Mouse (Mus musculus) midbrain, embryonic 14.5 days (tissue): ENCODE data around the gene Asic5. TPM values are rescaled to one million over a fixed set of nuclear protein-coding genes. Genes with fewer than 3 reads are reported as not detected.

Source experiments
- ATAC-seq: fragments of 200-750 bp; cut with Nextera tagmentation; 2 replicates; pipeline ENCODE4 v1.8.0; 2017; ENCODE audit warnings: moderate number of reproducible peaks, moderate library complexity; ENCODE audit not compliant: low FRiP score, low TSS enrichment
- DNase-seq: peaks from one replicate; pipeline ENCODE4 v3.0.0-alpha.2; 2015
- H3K27ac ChIP-seq: fragments of 300-500 bp; sonication (generic); replicated peaks from 2 replicates; pipeline ENCODE4 v1.5.1; 2014; ENCODE audit warnings: mild to moderate bottlenecking, low read depth, low read length, moderate library complexity
- H3K27me3 ChIP-seq: fragments of 300-500 bp; sonication (generic); 2 replicates; pipeline ENCODE4 v1.6.1; 2014; ENCODE audit warnings: low read length, control low read depth, mixed read lengths; ENCODE audit not compliant: control insufficient read depth, insufficient read depth
- H3K36me3 ChIP-seq: fragments of 300-500 bp; sonication (generic); 2 replicates; pipeline ENCODE4 v1.6.1; 2014; ENCODE audit warnings: low read length, control low read depth; ENCODE audit not compliant: control insufficient read depth, insufficient read depth
- H3K4me1 ChIP-seq: fragments of 300-500 bp; sonication (generic); 2 replicates; pipeline ENCODE4 v1.6.1; 2014; ENCODE audit warnings: mild to moderate bottlenecking, antibody characterized with exemption, low read length, control low read depth; ENCODE audit not compliant: control insufficient read depth, insufficient read depth
- H3K4me2 ChIP-seq: fragments of 300-500 bp; sonication (generic); 2 replicates; pipeline ENCODE4 v1.6.1; 2014; ENCODE audit warnings: mild to moderate bottlenecking, low read length, moderate library complexity
- H3K4me3 ChIP-seq: fragments of 300-500 bp; sonication (generic); replicated peaks from 2 replicates; pipeline ENCODE4 v1.5.1; 2014; ENCODE audit warnings: low read depth, low read length
- H3K9ac ChIP-seq: fragments of 300-500 bp; sonication (generic); replicated peaks from 2 replicates; pipeline ENCODE4 v1.6.1; 2014; ENCODE audit warnings: mild to moderate bottlenecking, low read length, moderate library complexity
- H3K9me3 ChIP-seq: fragments of 300-500 bp; sonication (generic); 2 replicates; pipeline ENCODE4 v1.6.1; 2016; ENCODE audit warnings: low read length, control low read depth, mixed read lengths; ENCODE audit not compliant: control insufficient read depth
- WGBS: fragments of 180-500 bp; shearing (Covaris S2); extraction: QIAGEN DNeasy Blood & Tissue Kit; methylation state at CpG from one replicate; pipeline ENCODE4 v1.1.7; 2014; 5-methylcytosine and 5-hydroxymethylcytosine counted together
- polyA plus RNA-seq: library from polyadenylated mRNA; unstranded; fragments of >200 nt; fragmentation: Nextera tagmentation; extraction: Ambion mirVana; gene quantifications from 2 replicates; pipeline ENCODE4 v1.2.1, GENCODE M21; 2014

Gene Asic5
- not detected in 2 replicates for polyA plus RNA-seq

DNA sequence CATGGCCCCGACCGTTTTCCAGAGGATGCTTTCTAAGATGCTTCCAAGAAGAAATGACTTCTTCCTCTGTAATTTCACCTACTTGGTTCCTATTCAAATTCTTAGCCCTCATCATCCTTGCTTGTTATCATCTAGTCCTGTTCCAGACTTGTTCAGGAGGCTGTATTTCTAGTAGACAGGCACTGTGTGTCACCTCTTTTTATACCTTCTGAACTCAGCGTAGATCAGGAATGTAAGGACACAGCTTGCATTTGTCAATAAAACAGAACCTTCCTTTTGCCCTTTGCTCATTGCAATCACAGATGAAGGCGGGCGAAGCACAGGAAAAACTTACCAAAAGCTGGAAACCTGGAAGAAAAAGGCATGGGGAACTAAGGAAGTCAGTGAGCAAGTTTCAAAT, at the start of gene Asic5:
Gene Asic5, plus strand, starts transcription at position 301 of the 400 bp plus-strand sequence.
- Histone ChIP-seq H3K4me2 (no peak within 1 kb of the TSS), H3K36me3 (no peaks in the 10 kb centered on the region), H3K9ac (no peak within 1 kb of the TSS), H3K4me3 (no peak within 1 kb of the TSS), H3K27me3 (no peaks in the 10 kb centered on the region), H3K27ac (no peak within 1 kb of the TSS), H3K4me1 (no peaks in the 10 kb centered on the region), H3K9me3 (no peaks in the 10 kb centered on the region)
- ATAC-seq (no peak), DNase-seq (no peak)
- WGBS: 92% methylated on average over 5 of the region's 5 CpGs

- Histone ChIP-seq H3K4me1 (no peaks in the 10 kb centered on the region), H3K9ac (no peak overlapping the region), H3K9me3 (no peaks in the 10 kb centered on the region), H3K27ac (no peak overlapping the region), H3K4me2 (no peak overlapping the region), H3K4me3 (no peak overlapping the region), H3K36me3 (no peaks in the 10 kb centered on the region), H3K27me3 (no peaks in the 10 kb centered on the region)
- DNase-seq: no peak
- WGBS: 83% methylated on average over 4 of the region's 4 CpGs
- ATAC-seq: no peak
Observed at GRCm38 (mm10) chr3:81933348-81933747, 48.7 kb upstream of the Asic5 start.

- Histone ChIP-seq H3K27ac (no peak overlapping the region), H3K36me3 (no peaks in the 10 kb centered on the region), H3K4me3 (no peak overlapping the region), H3K9me3 (no peaks in the 10 kb centered on the region), H3K9ac (no peak overlapping the region), H3K4me1 (no peaks in the 10 kb centered on the region), H3K27me3 (no peaks in the 10 kb centered on the region), H3K4me2 (no peak overlapping the region)
- ATAC-seq (no peak), DNase-seq (no peak)
- 82% methylated on average over 3 of the region's 3 CpGs for WGBS
Observed at GRCm38 (mm10) chr3:81938924-81939323, 43.2 kb upstream of the Asic5 start.

GRCm38 (mm10) chr3:81942341-81942740, 39.7 kb upstream of the Asic5 start:
- 90% methylated on average over 3 of the region's 3 CpGs for WGBS
- no peak overlapping the region for H3K27ac ChIP-seq
- DNase-seq: no peak
- no peaks in the 10 kb centered on the region for H3K4me1 ChIP-seq
- ATAC-seq: no peak
- no peaks in the 10 kb centered on the region for H3K9me3 ChIP-seq
- H3K27me3 ChIP-seq: no peaks in the 10 kb centered on the region
- no peak overlapping the region for H3K9ac ChIP-seq
- no peak overlapping the region for H3K4me2 ChIP-seq
- H3K36me3 ChIP-seq: no peaks in the 10 kb centered on the region
- no peak overlapping the region for H3K4me3 ChIP-seq

GRCm38 (mm10) chr3:81943097-81943496, 39.0 kb upstream of the Asic5 start:
- H3K9ac ChIP-seq: no peak overlapping the region
- H3K4me1 ChIP-seq: no peaks in the 10 kb centered on the region
- H3K36me3 ChIP-seq: no peaks in the 10 kb centered on the region
- H3K4me3 ChIP-seq: no peak overlapping the region
- no peaks in the 10 kb centered on the region for H3K27me3 ChIP-seq
- H3K4me2 ChIP-seq: no peak overlapping the region
- no peak for DNase-seq
- WGBS: 96% methylated on average over 3 of the region's 3 CpGs
- no peaks in the 10 kb centered on the region for H3K9me3 ChIP-seq
- H3K27ac ChIP-seq: no peak overlapping the region
- ATAC-seq: no peak

DNA sequence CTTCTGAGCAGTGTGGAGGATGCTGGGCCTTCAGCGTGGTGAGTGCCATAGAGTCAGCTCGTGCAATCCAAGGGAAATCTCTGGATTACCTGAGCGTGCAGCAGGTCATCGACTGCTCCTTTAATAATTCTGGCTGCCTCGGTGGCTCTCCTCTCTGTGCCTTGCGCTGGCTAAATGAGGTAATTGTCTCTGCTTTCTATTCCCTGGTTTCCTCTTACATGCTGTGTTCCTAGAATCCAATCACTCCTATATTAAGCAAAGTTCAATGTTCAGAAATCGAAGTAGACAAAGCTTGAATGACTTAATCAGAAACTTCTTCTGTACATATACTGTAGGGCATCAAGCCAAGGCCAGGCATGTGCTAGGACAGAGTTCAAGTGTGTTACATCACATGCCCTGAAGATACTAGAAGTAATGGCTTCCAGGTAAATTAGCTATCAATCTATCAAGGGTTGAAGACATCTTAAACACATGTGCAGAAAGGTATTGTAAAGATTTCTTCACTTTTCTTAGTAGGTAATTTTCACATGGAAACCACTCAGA, 37.2 kb upstream of the Asic5 start:
- Histone ChIP-seq H3K27ac (no peak overlapping the region), H3K27me3 (no peaks in the 10 kb centered on the region), H3K36me3 (no peaks in the 10 kb centered on the region), H3K9me3 (no peaks in the 10 kb centered on the region), H3K4me1 (no peaks in the 10 kb centered on the region), H3K9ac (no peak overlapping the region), H3K4me3 (no peak overlapping the region), H3K4me2 (no peak overlapping the region)
- WGBS: 89% methylated on average over 7 of the region's 7 CpGs
- no peak for DNase-seq
- ATAC-seq: no peak

- no peak overlapping the region for H3K27ac ChIP-seq
- no peak overlapping the region for H3K4me3 ChIP-seq
- ATAC-seq: no peak
Observed at GRCm38 (mm10) chr3:81949048-81949447, 33.0 kb upstream of the Asic5 start.

DNA sequence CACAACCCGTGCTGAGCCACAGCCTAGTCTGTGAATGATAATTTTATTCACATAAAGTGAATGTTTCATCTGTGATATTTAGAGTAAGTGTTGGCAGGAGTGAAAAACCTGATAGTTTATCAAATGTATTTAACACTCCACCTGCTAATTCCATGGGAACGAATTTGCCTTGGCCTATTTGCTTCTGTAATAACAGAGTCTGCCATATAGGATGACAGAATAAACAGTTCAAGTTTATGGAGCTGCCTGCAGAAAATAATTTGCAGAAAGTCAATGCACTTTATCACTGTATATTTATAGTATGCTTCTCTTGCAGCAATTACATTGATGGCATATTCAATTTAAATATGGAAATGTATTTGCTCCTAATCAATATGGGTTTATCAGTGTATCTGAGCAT, 30.3 kb upstream of the Asic5 start:
- Histone ChIP-seq H3K9me3 (no peaks in the 10 kb centered on the region), H3K36me3 (no peaks in the 10 kb centered on the region), H3K9ac (no peak overlapping the region), H3K4me1 (no peaks in the 10 kb centered on the region), H3K27me3 (no peaks in the 10 kb centered on the region), H3K4me3 (no peak overlapping the region), H3K27ac (no peak overlapping the region), H3K4me2 (no peak overlapping the region)
- no peak for ATAC-seq
- 86% methylated on average over 2 of the region's 2 CpGs for WGBS
- no peak for DNase-seq

More at GRCm38 (mm10) chr3:81949048-81949447, 33.0 kb upstream of the Asic5 start:
- DNase-seq: no peak
- H3K4me2 ChIP-seq: no peak overlapping the region
- H3K4me1 ChIP-seq: no peaks in the 10 kb centered on the region
- no peaks in the 10 kb centered on the region for H3K27me3 ChIP-seq
- WGBS: 84% methylated on average over 1 of the region's 1 CpGs
- H3K9me3 ChIP-seq: no peaks in the 10 kb centered on the region
- no peak overlapping the region for H3K9ac ChIP-seq
- H3K36me3 ChIP-seq: no peaks in the 10 kb centered on the region

GRCm38 (mm10) chr3:81957484-81957883, 24.6 kb upstream of the Asic5 start:
- Histone ChIP-seq H3K27ac (no peak overlapping the region), H3K4me3 (no peak overlapping the region), H3K4me2 (no peak overlapping the region), H3K4me1 (no peaks in the 10 kb centered on the region), H3K27me3 (no peaks in the 10 kb centered on the region), H3K9ac (no peak overlapping the region), H3K36me3 (no peaks in the 10 kb centered on the region), H3K9me3 (no peaks in the 10 kb centered on the region)
- no peak for DNase-seq
- 95% methylated on average over 5 of the region's 5 CpGs for whole genome bisulfite sequencing
- no peak for ATAC-seq
